Mouse (Mus musculus): ENCODE measurements around the gene Krt18.

The Krt18 gene

GRCm38 (mm10) chr15:102010569-102011245 lies 17.3 kb upstream of the Krt18 start:
- DNase-seq (ENCODE audit: low spot score in 2 of 2): no peak

- no peak for DNase-seq (ENCODE audit: low spot score in 2 of 2)
Observed at GRCm38 (mm10) chr15:102012260-102012765, 15.7 kb upstream of the Krt18 start.

- no peak for DNase-seq (ENCODE audit: low spot score in 2 of 2)
Observed at GRCm38 (mm10) chr15:102013651-102014050, 14.3 kb upstream of the Krt18 start.

GRCm38 (mm10) chr15:102014848-102015247 lies 13.1 kb upstream of the Krt18 start:
- DNase-seq (ENCODE audit: low spot score in 2 of 2): no peak

GRCm38 (mm10) chr15:102016096-102016495 lies 11.9 kb upstream of the Krt18 start:
- peak in 1 of 2 experiments; percentile 71 for DNase-seq (ENCODE audit: low spot score in 2 of 2)

- DNase-seq (ENCODE audit: low spot score in 2 of 2): peak; percentile 48 to 65
Observed at GRCm38 (mm10) chr15:102016787-102017186, 11.2 kb upstream of the Krt18 start.

- DNase-seq (ENCODE audit: low spot score in 2 of 2): no peak
Observed at GRCm38 (mm10) chr15:102017918-102018463, 10.0 kb upstream of the Krt18 start.

- no peak for DNase-seq (ENCODE audit: low spot score in 2 of 2)
Observed at GRCm38 (mm10) chr15:102022481-102022880, 5.5 kb upstream of the Krt18 start.

GRCm38 (mm10) chr15:102023888-102024287 lies 4.1 kb upstream of the Krt18 start:
- DNase-seq (ENCODE audit: low spot score in 2 of 2): no peak

- peak in 1 of 2 experiments; percentile 46 for DNase-seq (ENCODE audit: low spot score in 2 of 2)
Observed at GRCm38 (mm10) chr15:102025136-102025872, 2.7 kb upstream of the Krt18 start.

GRCm38 (mm10) chr15:102026430-102026829 lies 1.6 kb upstream of the Krt18 start:
- peak in 1 of 2 experiments; percentile 69 for DNase-seq (ENCODE audit: low spot score in 2 of 2)

GRCm38 (mm10) chr15:102034121-102035053 lies 6.4 kb downstream of the Krt18 start:
- no peak for DNase-seq (ENCODE audit: low spot score in 2 of 2)

GRCm38 (mm10) chr15:102040277-102040676 lies 12.3 kb downstream of the Krt18 start:
- no peak for DNase-seq (ENCODE audit: low spot score in 2 of 2)

- DNase-seq (ENCODE audit: low spot score in 2 of 2): no peak
Observed at GRCm38 (mm10) chr15:102041951-102042350, 14.0 kb downstream of the Krt18 start.

GRCm38 (mm10) chr15:102044745-102045144 lies 16.8 kb downstream of the Krt18 start:
- no peak for DNase-seq (ENCODE audit: low spot score in 2 of 2)

- no peak for DNase-seq (ENCODE audit: low spot score in 2 of 2)
Observed at GRCm38 (mm10) chr15:102045691-102046090, 17.7 kb downstream of the Krt18 start.

- DNase-seq (ENCODE audit: low spot score in 2 of 2): no peak
Observed at GRCm38 (mm10) chr15:102048006-102048405, 20.0 kb downstream of the Krt18 start.

- DNase-seq (ENCODE audit: low spot score in 2 of 2): no peak
Observed at GRCm38 (mm10) chr15:102049871-102050270, 21.9 kb downstream of the Krt18 start.

GRCm38 (mm10) chr15:102051920-102052683 lies 24.1 kb downstream of the Krt18 start:
- peak in 1 of 2 experiments; percentile 51 for DNase-seq (ENCODE audit: low spot score in 2 of 2)

GRCm38 (mm10) chr15:102056495-102057174 lies 28.7 kb downstream of the Krt18 start:
- no peak for DNase-seq (ENCODE audit: low spot score in 2 of 2)

All from urinary bladder, adult 18-20 months (tissue).